Mouse (Mus musculus) sigmoid colon, adult 10 weeks (tissue): ENCODE data around the gene Smpd4. TPM values are rescaled to one million over a fixed set of nuclear protein-coding genes. Genes with fewer than 3 reads are reported as not detected.

Source experiments
- polyA plus RNA-seq: library from polyadenylated mRNA; stranded (reverse); fragments of 350-450 nt; fragmentation: Illumina TruSeq; extraction: RNeasy Lipid Tissue Mini Kit (QIAGEN cat#74804); gene quantifications from one replicate; pipeline ENCODE4 v1.2.3, GENCODE M21; 2014; ENCODE audit warnings: low read depth, low replicate concordance

The Smpd4 gene
- polyA plus RNA-seq = 15.8 TPM

DNA sequence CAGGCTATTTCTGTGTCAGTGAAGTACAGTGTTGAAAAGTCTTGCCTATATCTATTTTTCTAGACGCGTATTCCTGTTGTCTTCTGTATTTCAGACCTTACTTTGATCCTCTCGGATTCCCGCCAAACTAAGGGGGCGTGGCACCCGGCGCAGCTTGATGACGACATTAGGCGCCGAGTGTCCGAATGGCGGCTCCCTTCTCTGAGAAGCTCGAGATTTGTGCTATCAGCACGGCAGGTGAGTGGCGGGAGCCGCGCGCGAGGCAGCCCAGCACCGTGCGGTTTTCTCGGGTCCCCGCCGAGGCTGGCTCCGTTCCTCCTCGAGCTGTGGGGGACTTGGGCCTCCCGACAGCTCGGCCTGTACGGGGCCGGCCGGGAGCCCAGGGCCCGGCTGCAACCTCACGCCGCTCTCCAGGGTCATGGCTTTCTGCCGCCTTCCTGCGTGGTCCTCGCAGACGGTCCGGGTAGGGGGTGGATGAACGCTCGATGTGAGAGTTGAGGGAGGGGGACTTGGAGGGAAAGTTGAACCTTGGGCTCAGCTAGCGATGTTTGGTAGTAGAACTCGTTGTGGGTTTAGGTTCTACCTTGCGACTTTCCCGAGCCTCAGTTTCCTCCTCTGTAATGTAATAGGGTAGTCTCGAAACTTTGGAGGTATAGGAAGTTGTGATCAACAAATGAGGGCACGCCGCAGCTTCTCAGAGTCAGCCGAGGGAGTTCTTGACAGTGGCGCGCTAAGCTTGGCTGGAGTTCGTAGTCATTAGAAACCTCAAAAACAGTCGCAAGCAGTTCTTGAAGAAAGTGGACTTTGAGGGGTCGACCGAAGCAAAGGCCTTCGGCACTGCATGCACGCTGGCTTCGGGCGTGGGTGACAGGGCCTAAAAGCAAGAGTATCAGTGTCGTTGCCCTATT lies at the start of gene Smpd4:
Gene Smpd4, plus strand, starts transcription at position 157 of the 908 bp plus-strand sequence.

GRCm38 (mm10) chr16:17583064-17583463 lies 36.1 kb upstream of the Smpd4 start, which contains the start of gene Slc7a4:
Gene Slc7a4, minus strand, starts transcription at chr16:17583214.

GRCm38 (mm10) chr16:17646310-17647114 lies 27.4 kb downstream of the Smpd4 start, which contains the start of gene Ccdc74a:
Gene Ccdc74a, plus strand, starts transcription at chr16:17646470.

Other genes starting within 250 kb of the Smpd4 start
- 81.2 TPM for gene Snap29, start 213.4 kb upstream of the Smpd4 start, polyA plus RNA-seq
- gene Pi4ka, start 213.0 kb upstream of the Smpd4 start, polyA plus RNA-seq = 17.7 TPM
- 28.2 TPM for gene Crkl, start 167.4 kb upstream of the Smpd4 start, polyA plus RNA-seq
- gene Aifm3, start 129.7 kb upstream of the Smpd4 start, polyA plus RNA-seq = 0.38 TPM
- 17.8 TPM for gene Lztr1, start 110.7 kb upstream of the Smpd4 start, polyA plus RNA-seq
- gene Thap7, start 88.2 kb upstream of the Smpd4 start, polyA plus RNA-seq = 1.3 TPM
- 0.32 TPM for gene Lrrc74b, start 58.1 kb upstream of the Smpd4 start, polyA plus RNA-seq
- 0.28 TPM for gene P2rx6, start 57.5 kb upstream of the Smpd4 start, polyA plus RNA-seq
- gene Slc7a4, start 36.1 kb upstream of the Smpd4 start, polyA plus RNA-seq = 0.32 TPM
- gene Ccdc74a, start 27.1 kb downstream of the Smpd4 start, polyA plus RNA-seq = 0.85 TPM
- 13.7 TPM for gene Med15, start 113.5 kb downstream of the Smpd4 start, polyA plus RNA-seq
- gene Klhl22, start 140.3 kb downstream of the Smpd4 start, polyA plus RNA-seq = 10.7 TPM
- gene Scarf2, start 177.9 kb downstream of the Smpd4 start, polyA plus RNA-seq = not detected
- gene B830017H08Rik, start 213.8 kb downstream of the Smpd4 start, polyA plus RNA-seq = not detected
- 1.1 TPM for gene Car15, start 219.0 kb downstream of the Smpd4 start, polyA plus RNA-seq